Mouse (Mus musculus) liver, adult 2 months (tissue): ENCODE data around the gene Akirin1. TPM values are rescaled to one million over a fixed set of nuclear protein-coding genes. Genes with fewer than 3 reads are reported as not detected.

Source experiments
- DNase-seq: peaks from one replicate; pipeline ENCODE4 v3.0.0-alpha.2; 2011; ENCODE audit warnings: low read depth, low spot score; ENCODE audit errors: extremely low read depth
- H3K27ac ChIP-seq: fragments of 200-500 bp; replicated peaks from 2 replicates; pipeline ENCODE4 v1.5.1; 2012; ENCODE audit warnings: low read depth, mild to moderate bottlenecking, control low read depth, inconsistent platforms, low read length; ENCODE audit not compliant: insufficient read depth
- H3K27me3 ChIP-seq: fragments of 200-500 bp; 2 replicates; pipeline ENCODE4 v1.6.1; 2012; ENCODE audit warnings: mild to moderate bottlenecking, moderate library complexity, low read length, inconsistent platforms; ENCODE audit not compliant: control insufficient read depth, insufficient read depth
- H3K36me3 ChIP-seq: fragments of 200-500 bp; 2 replicates; pipeline ENCODE4 v1.6.1; 2012; ENCODE audit warnings: low read length, inconsistent platforms; ENCODE audit not compliant: control insufficient read depth, insufficient read depth
- H3K4me1 ChIP-seq: fragments of 200-500 bp; 2 replicates; pipeline ENCODE4 v1.6.1; 2011; ENCODE audit warnings: low read length; ENCODE audit not compliant: control insufficient read depth, insufficient read depth
- H3K4me3 ChIP-seq: fragments of 200-500 bp; 2 replicates; pipeline ENCODE4 v1.5.1; 2011; ENCODE audit warnings: low read depth, mild to moderate bottlenecking, control low read depth, low read length, moderate library complexity; ENCODE audit not compliant: insufficient read depth
- H3K79me2 ChIP-seq: fragments of 200-500 bp; 2 replicates; pipeline ENCODE4 v1.6.1; 2012; ENCODE audit warnings: inconsistent platforms, mild to moderate bottlenecking, low read length, moderate library complexity; ENCODE audit not compliant: control insufficient read depth, insufficient read depth
- H3K9ac ChIP-seq: fragments of 200-500 bp; 2 replicates; pipeline ENCODE4 v1.6.1; 2012; ENCODE audit warnings: low read depth, mild to moderate bottlenecking, control low read depth, inconsistent platforms, low read length
- CTCF ChIP-seq: fragments of 200-500 bp; IDR thresholded peaks from 2 replicates; pipeline ENCODE4 v1.5.1; 2011; ENCODE audit warnings: low read depth, low read length, control low read depth
- POLR2A ChIP-seq: fragments of 200-500 bp; IDR thresholded peaks from 2 replicates; pipeline ENCODE4 v1.6.1; 2011; ENCODE audit warnings: low read length, control low read depth; ENCODE audit not compliant: insufficient read depth; ENCODE audit errors: extremely low read depth
- WGBS: fragments of 180-500 bp; shearing (Covaris S2); methylation state at CpG from one replicate; pipeline ENCODE4 v1.1.7; 2018; 5-methylcytosine and 5-hydroxymethylcytosine counted together
- polyA plus RNA-seq: library from polyadenylated mRNA; depleted of rRNA; stranded (reverse); fragments of >200 nt; gene quantifications from 2 replicates; pipeline ENCODE4 v1.2.3, GENCODE M21; 2012
- total RNA-seq: library from RNA; depleted of rRNA; stranded (reverse); fragments of >200 nt; gene quantifications from 2 replicates; pipeline ENCODE4 v1.2.3, GENCODE M21; 2014

Akirin1 gene
- total and polyA plus RNA-seq, 2 experiments, result 12.2 to 13.0 TPM

GRCm38 (mm10) chr4:123749484-123750130 lies 538 bp downstream of the Akirin1 start:
- Histone ChIP-seq H3K27ac (peak overlapping the region; percentile 78), H3K4me3 (peak overlapping the region; percentile 90), H3K27me3 (no peaks in the 10 kb centered on the region), H3K9ac (peak overlapping the region; percentile 89), H3K36me3 (no peaks in the 10 kb centered on the region), H3K4me1 (peaks cover 14% of the 10 kb centered on the region), H3K79me2 (peaks cover 34% of the 10 kb centered on the region; the same call in 1 of the 2 replicates)
- under 1% methylated on average over 55 of the region's 55 CpGs for WGBS
- no peak for TF ChIP-seq POLR2A
- no peak for TF ChIP-seq CTCF
- DNase-seq, result no peak

- peaks cover 14% of the 10 kb centered on the region for H3K4me1 ChIP-seq
- peaks cover 36% of the 10 kb centered on the region; the same call in 1 of the 2 replicates for H3K79me2 ChIP-seq
- peak overlapping the region; percentile 90; the same call in 1 of the 2 replicates for H3K4me3 ChIP-seq
- WGBS, result 15% methylated on average over 10 of the region's 10 CpGs
- no peaks in the 10 kb centered on the region for H3K36me3 ChIP-seq
- H3K9ac ChIP-seq, result peak overlapping the region; percentile 89; the same call in 1 of the 2 replicates
- no peak for DNase-seq
- H3K27ac ChIP-seq, result no peak overlapping the region
- no peaks in the 10 kb centered on the region for H3K27me3 ChIP-seq
- TF ChIP-seq CTCF (no peak), POLR2A (no peak)
These were observed 1.3 kb downstream of the Akirin1 start for GRCm38 (mm10) chr4:123748726-123749415.

- no peak overlapping the region for H3K9ac ChIP-seq
- 41% methylated on average over 4 of the region's 4 CpGs for WGBS
- peaks cover 36% of the 10 kb centered on the region; the same call in 1 of the 2 replicates for H3K79me2 ChIP-seq
- no peaks in the 10 kb centered on the region for H3K27me3 ChIP-seq
- DNase-seq, result peak; percentile 73
- H3K4me1 ChIP-seq, result peaks cover 14% of the 10 kb centered on the region
- no peak for TF ChIP-seq CTCF
- no peak for TF ChIP-seq POLR2A
- H3K4me3 ChIP-seq, result no peak overlapping the region
- peak overlapping the region; percentile 51 for H3K27ac ChIP-seq
- peaks cover 24% of the 10 kb centered on the region for H3K36me3 ChIP-seq
These were observed 4.8 kb downstream of the Akirin1 start for GRCm38 (mm10) chr4:123745221-123745775.

- Histone ChIP-seq H3K4me3 (no peak overlapping the region), H3K79me2 (peaks cover 23% of the 10 kb centered on the region; the same call in 1 of the 2 replicates), H3K27me3 (no peaks in the 10 kb centered on the region), H3K9ac (no peak overlapping the region), H3K36me3 (peaks cover 46% of the 10 kb centered on the region), H3K4me1 (peaks cover 9% of the 10 kb centered on the region), H3K27ac (no peak overlapping the region)
- DNase-seq, result no peak
- 93% methylated on average over 1 of the region's 1 CpGs for WGBS
- no peak for TF ChIP-seq CTCF
- TF ChIP-seq POLR2A, result no peak
These were observed 7.3 kb downstream of the Akirin1 start for GRCm38 (mm10) chr4:123742891-123743290.

- Histone ChIP-seq H3K9ac (no peak overlapping the region), H3K4me1 (no peaks in the 10 kb centered on the region; the same call in 1 of the 2 replicates), H3K27ac (no peak overlapping the region), H3K4me3 (no peak overlapping the region), H3K79me2 (no peaks in the 10 kb centered on the region; the same call in 1 of the 2 replicates), H3K36me3 (peaks cover 65% of the 10 kb centered on the region), H3K27me3 (no peaks in the 10 kb centered on the region)
- no peak for DNase-seq
- WGBS, result 96% methylated on average over 4 of the region's 4 CpGs
- TF ChIP-seq POLR2A, result no peak
- no peak for TF ChIP-seq CTCF
These were observed 11.4 kb downstream of the Akirin1 start for GRCm38 (mm10) chr4:123738708-123739107.
